Mouse (Mus musculus): ENCODE results near the gene Edil3.

DNA sequence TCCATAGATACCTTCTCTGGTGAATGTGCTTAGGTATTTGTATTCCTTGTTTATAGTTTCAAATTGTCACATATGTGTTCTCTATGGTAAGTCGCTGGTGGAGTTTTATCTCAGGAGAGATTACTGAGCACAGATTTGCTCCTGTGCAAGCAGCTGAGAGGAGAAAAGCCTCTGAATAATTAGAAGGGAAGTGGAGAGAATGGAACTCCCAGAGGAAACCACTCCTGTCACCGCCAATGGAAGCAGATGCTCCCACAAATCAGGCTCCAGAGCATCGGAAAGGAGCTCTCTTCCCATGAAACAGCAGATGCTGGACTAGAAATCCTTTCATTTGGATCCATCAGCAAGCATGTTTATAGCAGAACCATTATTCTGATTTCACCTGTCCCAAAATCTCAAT is 534.0 kb downstream of the Edil3 start:
- TF ChIP-seq GATA1 (IDR thresholded peaks at IDR 0.05; ENCODE audit: low read length) = no peak
- TF ChIP-seq TAL1 (IDR thresholded peaks at IDR 0.05; ENCODE audit: low read length) = no peak

Measured in erythroblast, embryonic 14.5 days (primary cell).